Mouse (Mus musculus): Measurements from ENCODE around the gene Prph. TPM values are rescaled to one million over a fixed set of nuclear protein-coding genes. Genes with fewer than 3 reads are reported as not detected.

The Prph gene
- total RNA-seq (2021): under 1 TPM; 0.44 to 0.86 TPM
- long read RNA-seq, experiment 1: 0 reads
- long read RNA-seq, experiment 2, partial matches to known transcripts: 0 of 3 reads
- long read RNA-seq, experiment 2, other reads (novel, unspliced or antisense): 0 of 3 reads

DNA sequence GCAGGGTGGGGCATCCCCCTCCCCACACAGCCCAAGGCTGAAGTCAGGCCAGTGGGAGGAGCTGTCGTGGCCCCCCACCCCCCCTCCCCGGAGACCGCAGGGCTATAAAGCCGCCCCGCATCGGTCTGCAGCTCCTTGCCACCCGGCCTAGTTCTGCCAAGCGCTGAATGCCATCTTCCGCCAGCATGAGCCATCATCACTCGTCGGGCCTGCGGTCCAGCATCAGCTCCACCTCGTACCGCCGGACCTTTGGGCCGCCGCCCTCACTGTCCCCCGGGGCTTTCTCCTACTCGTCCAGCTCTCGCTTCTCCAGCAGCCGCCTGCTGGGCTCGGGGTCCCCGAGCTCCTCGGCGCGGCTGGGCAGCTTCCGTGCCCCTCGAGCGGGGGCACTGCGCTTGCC is at the start of gene Prph:
Gene Prph, plus strand, starts transcription at position 135 of the 400 bp plus-strand sequence.
- intact Hi-C loops (cut with DNase I): no loop called here
- DNase-seq: no peak

DNA sequence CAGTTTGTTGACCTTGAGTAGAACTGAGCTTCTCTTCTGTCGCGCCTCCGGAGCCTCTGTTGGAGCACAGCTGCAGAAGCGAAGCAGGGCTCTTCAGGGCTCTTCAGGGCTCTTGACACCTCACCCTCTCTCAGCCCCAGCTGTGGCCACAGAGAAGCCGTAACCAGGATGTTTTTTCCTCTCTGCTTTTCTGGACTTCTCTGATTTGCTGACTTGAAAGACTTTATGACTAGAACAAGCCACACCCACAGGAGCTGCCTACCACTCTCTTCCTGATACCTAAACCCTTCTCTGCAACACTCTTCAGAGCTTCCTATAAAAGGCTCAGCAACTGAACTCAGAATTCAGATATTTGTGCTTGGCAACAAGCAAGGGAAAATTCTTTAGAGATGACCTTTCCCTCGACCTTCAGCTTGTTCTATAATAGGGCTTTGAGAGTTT is 46.2 kb upstream of the Prph start:
- no peak for DNase-seq
- intact Hi-C loops (cut with DNase I): no loop called here

DNA sequence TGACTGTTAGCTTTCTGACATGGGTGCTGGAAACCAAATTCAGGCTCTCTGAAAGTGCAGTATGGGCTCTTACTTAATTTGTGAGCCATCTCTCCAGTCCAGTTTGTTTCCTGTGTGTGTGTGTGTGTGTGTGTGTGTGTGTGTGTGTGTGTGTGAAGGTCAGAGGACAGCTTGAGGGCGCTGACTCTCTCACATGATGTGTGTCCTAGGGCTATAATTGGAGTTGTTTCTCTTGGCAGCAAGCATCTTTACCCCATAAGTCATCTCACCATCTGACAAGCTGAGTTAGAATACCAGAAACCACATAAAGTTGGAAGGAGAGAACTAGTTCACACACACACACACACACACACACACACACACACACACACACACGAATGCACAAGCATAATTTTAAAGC is 44.1 kb upstream of the Prph start:
- intact Hi-C loops (cut with DNase I): no loop called here
- DNase-seq: no peak

DNA sequence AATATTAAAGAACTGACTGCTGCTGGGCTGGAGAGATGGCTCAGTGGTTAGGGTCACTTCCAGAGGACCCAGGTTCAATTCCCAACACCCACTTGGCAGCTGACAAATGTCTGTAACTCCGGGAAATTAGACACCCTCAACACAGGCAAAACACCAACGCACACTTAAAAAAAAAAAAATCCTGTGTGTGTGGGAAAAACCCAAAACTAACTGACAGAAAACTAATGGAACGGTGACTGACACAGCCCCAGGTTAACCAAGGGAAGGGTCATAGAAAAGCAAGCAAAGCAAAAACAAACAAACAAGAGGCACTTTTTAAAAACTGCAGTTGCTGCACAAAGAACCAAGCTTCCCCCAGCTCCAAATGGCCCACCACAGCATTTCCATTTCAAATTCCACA is 43.0 kb upstream of the Prph start:
- DNase-seq: no peak
- intact Hi-C loops (cut with DNase I): no loop called here

DNA sequence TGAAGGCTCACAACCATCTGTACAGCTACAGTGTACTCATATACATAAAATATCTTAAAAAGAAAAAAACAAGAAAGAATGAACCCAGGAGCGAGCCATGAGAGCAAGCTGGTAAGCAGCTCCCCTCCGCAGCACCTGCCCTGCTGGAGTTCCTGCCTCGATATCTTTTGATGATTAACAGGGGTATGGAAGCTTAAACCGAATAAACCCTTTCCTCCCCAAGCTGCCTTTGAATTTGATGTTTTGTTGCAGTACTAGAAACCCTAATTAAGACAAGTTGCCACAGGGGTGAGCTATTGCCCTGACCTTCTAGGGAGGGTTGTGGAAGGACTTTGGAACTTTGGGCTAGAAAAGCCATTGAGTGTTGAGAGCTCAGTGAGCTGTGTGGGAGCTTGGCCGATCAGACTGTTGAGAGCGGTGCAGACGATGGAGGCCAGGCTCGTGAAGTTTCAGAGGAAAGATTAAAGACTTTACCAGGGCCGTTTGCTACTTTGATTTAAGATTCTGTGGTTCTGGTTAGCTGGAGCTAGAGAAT is 40.4 kb upstream of the Prph start:
- DNase-seq: no peak
- intact Hi-C loops (cut with DNase I): no loop called here

DNA sequence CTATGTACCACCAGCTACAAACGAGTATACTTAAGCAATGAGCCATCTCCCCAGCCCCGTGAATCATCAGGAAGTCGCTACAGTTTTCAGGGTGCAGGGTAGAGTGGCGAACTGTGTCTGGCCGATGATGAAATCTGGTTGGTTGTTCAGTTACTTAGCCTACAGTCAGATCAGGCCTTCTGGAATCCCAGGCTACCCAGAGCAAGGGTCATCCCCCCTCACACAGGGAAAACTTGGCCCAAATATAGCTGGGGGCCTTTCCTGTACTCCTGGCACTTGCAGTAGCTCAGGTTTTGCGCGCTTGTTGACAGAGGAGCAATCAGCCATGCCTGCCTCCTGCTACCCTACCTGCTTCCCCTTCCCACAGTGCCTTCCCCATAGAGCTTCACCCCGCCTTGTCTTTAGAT is 37.6 kb upstream of the Prph start:
- DNase-seq: no peak
- intact Hi-C loops (cut with DNase I): no loop called here

DNA sequence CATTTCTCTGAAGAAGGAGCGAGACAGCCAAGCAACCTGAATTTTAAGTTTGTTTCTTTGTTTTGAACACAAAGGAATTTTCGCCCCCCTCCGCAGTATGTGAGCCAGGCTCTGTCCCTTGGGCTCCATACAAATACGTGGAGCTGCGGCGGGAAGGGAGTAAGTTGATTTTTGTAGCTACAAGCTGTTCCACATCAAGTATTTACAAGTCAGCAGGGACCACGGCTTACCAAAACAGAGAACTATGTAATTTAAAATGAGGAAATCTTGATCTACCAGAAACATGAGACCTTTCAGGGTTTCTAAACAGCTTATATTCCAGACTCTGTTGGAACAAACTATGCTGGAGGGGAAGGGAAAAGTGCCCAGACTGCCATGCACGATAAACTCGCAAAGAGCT is 37.0 kb upstream of the Prph start:
- DNase-seq: no peak
- intact Hi-C loops (cut with DNase I): no loop called here

DNA sequence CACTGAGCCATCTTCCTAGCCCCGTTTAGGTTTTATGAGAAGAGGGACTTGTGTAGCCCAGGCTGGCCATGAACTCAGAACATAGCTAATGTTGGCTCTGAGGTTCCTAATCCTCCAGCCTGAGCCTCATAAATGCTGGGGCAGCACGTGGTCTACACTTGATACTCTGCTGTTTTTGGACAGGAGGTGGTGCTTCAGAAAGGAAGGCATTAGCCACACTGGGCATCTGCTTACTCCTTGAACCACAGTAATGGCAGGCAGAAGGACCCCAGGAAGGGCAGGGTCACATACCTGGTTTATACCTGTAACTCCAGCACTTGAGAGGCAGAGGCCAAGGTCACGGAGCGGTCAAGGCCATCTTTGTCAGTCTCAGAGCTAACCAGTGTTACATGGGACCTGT is 36.3 kb upstream of the Prph start:
- intact Hi-C loops (cut with DNase I): no loop called here
- DNase-seq: no peak

DNA sequence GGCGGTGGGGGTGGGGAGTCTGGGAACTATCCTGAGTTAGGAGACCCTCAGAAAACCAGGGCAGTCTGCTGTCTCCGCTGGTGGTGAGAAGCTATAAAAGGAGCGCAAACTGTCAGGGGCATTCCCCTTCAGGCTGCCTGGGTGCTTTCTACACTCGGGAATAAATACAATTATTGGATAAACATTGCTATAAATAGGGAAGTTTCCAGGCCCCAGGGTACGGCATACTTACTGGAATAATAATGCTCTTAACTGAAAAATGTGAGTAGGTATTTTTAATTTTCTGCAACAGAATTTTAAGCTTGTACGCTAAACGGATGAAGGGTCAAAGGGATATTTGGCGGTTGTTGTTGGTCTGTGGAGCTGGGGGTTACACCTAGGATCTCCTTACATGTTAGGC is 35.5 kb upstream of the Prph start:
- no peak for DNase-seq
- intact Hi-C loops (cut with DNase I): no loop called here

DNA sequence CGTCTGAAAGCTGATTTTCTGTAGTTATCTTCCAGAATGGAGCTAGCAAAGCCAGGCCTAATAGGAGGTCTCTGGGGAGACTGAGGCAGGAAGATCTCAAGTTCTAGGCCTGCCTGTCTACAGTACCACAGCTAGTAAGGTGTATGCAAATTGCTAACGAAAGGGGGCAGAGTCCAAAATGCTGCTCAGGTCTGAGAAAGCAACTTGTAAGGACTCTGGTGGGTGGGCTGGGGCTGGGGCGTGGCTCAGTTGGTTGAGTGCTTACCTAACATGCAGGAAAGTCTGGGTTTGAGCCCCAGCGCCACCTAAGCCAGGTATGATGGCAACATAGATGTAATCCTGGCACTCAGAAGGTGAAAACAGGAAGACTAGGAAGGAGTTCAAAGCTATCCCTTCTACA is 34.8 kb upstream of the Prph start:
- no peak for DNase-seq
- intact Hi-C loops (cut with DNase I): no loop called here

DNA sequence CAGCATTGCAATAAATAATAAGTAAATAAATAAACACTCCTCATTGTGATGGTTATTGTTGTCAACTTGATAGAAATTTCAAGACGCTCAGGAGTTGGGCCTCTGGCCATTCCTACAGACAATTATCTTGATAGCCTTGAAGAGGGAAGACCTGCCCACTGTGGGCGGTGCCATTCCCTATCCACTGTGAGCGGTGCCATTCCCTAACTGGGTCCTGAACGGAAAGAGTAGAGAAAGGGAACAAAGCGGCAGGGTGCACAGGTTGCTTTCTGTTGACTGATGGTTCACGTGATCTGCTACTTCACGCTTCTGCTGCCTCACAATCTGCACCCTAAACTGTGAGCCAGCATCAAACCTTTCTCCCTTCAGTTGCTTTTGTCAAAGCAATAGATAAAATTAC is 33.7 kb upstream of the Prph start:
- intact Hi-C loops (cut with DNase I): no loop called here

DNA sequence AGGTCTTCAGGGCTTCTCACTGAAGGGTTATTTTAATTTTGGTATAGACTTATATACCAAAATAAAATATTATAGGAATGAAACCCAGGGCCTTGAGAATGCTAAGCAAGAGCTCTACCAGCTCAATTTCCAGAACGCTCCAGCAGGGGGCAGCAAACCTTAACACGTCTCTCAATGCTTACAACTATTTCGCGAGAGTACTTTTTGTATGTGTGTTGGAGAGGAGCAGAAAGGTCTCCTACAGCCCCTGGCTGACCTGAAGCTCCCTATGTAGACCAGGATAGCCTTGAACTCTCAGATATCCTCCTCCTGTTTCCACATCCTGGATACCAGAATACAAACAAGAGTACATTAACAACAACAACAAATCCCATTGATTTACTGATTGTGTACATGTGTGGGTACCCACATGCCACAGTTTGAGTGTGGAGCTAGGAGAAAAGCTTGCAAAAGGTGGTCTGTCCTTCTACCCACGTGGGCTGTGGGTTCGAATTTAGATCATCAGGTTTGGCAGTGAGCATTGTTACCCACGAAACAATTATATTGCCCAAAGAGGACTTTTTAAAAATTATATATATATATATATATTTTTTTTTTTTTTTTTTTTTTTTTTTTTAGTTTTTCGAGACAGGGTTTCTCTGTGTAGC is 30.2 kb upstream of the Prph start:
- peak; percentile 78 to 89 for DNase-seq

More for the DNA sequence above, 33.7 kb upstream of the Prph start:
- no peak for DNase-seq

DNA sequence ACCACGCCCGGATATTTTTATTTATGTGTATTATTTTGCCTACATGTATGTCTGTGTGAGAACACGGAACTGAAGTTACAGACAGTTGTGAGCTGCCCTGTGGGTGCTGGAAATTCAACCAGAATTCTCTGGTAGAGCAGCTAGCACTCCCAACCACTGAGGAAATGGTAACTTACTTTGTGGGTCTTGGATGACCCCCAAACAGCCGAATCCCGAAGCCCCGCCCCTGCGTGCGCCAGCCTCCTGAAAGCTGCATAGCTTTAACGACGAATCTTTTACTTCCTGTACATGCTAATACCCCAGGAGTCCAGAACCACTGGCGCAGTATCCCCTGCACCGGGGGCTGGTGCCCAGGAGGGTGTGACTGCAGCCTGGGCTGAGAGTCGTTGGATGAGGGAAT is 29.6 kb upstream of the Prph start:
- intact Hi-C loops (cut with DNase I): loop anchor here (2.0 kb wide), 1 partner anchor 21 kb away; no protein-coding TSS in a partner anchor
- DNase-seq: no peak

More for the DNA sequence above, 30.2 kb upstream of the Prph start:
- intact Hi-C loops (cut with DNase I): loop anchor here (2.0 kb wide), 1 partner anchor 20 kb away; no protein-coding TSS in a partner anchor

DNA sequence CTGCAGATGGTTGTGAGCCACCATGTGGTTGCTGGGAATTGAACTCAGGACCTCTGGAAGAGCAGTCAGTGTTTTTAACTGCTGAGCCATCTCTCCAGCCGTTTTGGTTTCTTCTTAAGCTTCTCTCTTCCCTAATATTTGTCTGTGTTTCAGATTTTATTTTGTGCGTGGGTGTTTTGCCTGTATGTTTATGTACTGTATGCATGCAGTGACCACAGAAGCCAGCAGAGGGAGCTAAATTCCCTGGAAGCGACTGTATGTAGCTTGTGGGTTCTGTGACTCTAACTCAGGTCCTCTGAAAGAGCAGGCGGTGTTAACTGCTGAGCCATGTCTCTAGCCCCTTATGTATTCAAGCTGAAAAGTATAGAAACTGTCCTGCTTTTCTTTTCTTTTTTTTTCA is 28.7 kb upstream of the Prph start:
- intact Hi-C loops (cut with DNase I): no loop called here
- DNase-seq: peak in 1 of 2 experiments; percentile 48

DNA sequence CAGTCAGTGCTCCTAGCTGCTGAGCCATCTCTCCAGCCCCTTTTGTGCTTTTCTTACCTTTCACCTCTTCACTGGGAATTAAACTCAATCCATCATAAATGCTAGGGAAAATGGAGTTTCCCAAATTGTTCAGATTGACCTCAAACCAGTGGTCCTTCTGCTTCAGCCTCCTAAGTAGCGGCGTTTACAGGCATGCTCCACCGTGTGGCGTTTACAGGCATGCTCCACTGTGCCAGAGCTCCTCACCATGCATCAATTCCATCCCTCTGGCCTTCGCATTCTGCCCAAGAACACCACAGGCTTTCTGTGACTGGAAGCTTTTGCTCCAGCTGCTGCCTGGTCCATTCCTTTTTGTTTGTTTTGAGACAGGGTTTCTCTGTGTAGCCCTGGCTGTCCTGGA is 27.9 kb upstream of the Prph start:
- intact Hi-C loops (cut with DNase I): no loop called here
- no peak for DNase-seq

DNA sequence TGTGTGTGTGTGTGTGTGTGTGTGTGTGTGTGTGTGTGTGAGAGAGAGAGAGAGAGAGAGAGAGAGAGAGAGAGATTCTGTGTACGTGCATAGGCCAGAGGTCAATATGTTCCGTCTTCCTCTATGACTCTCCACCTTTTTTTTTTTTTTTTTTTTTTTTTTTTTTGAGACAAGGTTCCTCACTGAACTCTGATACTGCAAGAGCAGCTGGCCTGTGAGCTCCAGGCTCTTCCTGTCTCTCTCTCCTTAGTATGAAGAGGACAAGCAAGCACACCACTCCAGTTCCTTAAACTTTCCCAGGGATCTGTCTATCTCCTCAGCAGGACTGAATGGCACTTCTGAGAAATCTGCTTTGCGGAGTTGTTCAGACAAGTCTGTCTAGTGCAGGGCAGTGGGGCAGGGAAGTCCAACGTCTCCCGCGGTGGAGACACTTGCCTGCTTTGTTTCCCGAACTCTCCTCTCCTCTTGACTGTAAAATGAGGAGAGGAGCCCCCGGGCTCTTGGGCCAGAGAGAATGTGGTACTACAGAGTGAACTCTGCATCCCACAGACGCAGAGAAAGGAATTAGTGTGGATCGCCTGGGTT is 26.0 kb upstream of the Prph start:
- intact Hi-C loops (cut with DNase I): no loop called here
- no peak for DNase-seq

DNA sequence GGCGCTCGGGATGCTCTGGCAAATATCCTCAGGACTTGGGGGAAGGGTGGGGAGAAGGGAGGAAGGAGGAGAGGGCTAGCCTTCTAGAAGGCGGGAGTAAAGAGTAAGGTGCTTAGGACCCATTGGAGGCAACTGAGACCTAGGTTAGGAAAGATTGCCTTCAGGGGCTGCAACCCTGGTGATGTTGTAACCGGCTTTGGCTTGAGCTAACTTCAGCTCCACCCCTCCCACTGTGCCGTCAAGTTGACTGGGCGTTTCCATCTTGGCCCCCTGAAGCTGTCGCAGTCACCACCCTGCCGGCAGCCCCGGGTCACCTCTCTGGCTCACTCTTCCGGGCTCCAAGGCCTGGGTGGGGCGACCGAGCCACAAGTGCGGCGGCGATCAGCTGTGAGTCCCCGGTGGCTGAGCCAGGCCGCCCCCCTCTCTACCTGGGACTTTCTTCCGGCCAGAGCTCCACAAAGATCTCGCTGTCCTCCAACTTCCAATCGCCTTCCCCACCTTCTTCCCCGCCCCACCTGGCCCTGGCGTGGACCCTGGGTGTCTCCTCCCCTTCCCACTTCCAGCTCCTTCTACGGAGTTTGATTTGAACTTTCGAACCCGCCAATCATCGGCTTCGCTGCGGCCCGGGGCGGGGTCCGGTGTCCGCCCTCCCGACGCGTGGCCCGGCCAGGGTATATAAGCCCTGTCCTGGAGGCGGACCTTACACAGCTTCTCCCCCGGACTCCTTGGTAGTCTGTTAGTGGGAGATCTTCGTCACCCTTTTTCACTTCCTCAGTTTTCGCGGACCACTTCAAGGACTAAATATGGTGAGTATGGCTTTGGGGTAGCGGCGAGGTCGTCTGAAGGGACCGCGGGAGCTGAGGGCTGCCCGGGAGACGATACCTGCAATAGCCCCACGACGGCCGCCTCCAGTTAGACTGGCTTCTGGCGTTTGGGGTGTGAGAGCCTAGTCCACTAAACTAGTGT is 25.1 kb upstream of the Prph start, which contains the start of gene Tuba1c:
Gene Tuba1c, plus strand, starts transcription at position 273 of the 966 bp plus-strand sequence.
- intact Hi-C loops (cut with DNase I): no loop called here

DNA sequence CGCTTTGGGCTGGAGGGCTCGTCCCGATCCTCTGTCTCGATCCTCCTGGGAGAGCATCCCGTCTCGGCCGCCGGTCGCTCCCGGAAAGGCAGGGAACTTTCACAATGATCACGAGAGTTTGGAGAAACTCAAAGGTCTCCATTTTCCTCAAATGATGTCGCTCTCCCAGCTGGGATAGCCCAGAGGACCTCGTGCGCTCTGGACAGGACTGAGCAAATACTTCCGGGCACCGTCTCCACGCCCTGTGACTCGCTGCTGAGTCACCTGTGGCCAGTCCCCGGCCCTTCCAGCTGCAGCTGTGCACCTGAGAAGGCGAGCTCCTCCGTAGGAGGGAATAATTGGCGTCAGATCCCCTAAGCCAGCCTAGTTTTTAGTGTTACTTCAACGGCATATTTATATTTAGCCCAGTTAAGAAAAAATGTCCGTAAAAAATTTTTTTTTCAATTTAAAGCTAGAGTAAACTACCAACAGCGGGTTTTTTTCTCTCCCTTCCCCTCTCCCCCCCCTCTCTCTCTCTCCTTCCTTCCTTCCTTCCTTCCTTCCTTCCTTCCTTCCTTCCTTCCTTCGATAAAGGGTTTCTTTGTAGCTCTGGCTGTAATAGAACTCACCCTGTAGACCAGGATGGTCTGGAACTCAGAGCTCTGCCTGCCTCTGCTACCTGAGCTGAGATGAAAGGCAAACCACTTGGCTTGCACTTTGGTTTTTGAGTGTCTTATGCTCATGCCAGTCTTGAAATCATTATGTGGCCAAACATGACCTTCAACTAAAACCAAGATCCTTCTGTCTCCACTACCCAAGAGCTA is 24.2 kb upstream of the Prph start:
- intact Hi-C loops (cut with DNase I): no loop called here
- peak; percentile 43 to 52 for DNase-seq

More for the DNA sequence above, 25.1 kb upstream of the Prph start, which contains the start of gene Tuba1c:
- peak; percentile 93 for DNase-seq

DNA sequence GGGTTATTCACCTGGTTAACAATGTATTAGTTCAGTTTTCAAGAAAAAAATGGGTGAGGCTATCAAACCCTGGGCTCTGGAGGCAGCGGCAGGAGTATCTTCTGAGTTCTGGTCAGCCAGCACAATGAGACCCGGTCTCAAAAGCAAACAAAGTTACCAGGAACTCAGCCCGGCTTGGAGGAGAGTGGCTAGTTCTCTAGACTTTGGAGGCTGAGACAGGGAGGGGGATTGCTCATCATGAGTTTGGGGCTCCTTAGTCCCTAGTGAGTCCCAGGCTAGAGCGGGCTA is 23.6 kb upstream of the Prph start:
- intact Hi-C loops (cut with DNase I): no loop called here
- DNase-seq: no peak

Measured in heart, postnatal 14 days (tissue).